In genomic region chr11:19835221-19835745, GRCm38 (mm10) we compare ENCODE assay signal across 9 mouse cellular contexts.
DNase-seq lines count a peak whose midpoint lies in the region; ATAC-seq lines count a peak whose summit lies in the region.
"Had no signal": no experiment of that assay in that cellular context is flagged by ENCODE, and none has a peak within 500 bp of the region (broad histone marks: within the 10 kb centered on the region; RNA-seq: fewer than 3 reads in every experiment).

No protein-coding gene starts in this region.

- WGBS in kidney, embryonic 15.5 days: 21% methylated on average over 6 of the region's 6 CpGs
- WGBS in hindbrain, embryonic 14.5 days: 12% methylated on average over 6 of the region's 6 CpGs
- whole genome bisulfite sequencing in limb, embryonic 12.5 days: 36% methylated on average over 6 of the region's 6 CpGs
- WGBS in stomach, embryonic 14.5 days: 27% methylated on average over 6 of the region's 6 CpGs

- H3K36me3 ChIP-seq in kidney, embryonic 15.5 days: no peaks in the 10 kb centered on the region
- H3K36me3 ChIP-seq in hindbrain, embryonic 14.5 days (replicated peaks; ENCODE audit: control insufficient read depth, insufficient read depth): no peaks in the 10 kb centered on the region
- H3K36me3 ChIP-seq in limb, embryonic 12.5 days: no peaks in the 10 kb centered on the region
- no peaks in the 10 kb centered on the region for H3K36me3 ChIP-seq in stomach, embryonic 14.5 days (ENCODE audit: control insufficient read depth, insufficient read depth, low read length)
- H3K36me3 ChIP-seq: G1E had no signal

- H3K27me3 ChIP-seq in kidney, embryonic 15.5 days: no peaks in the 10 kb centered on the region
- H3K27me3 ChIP-seq in hindbrain, embryonic 14.5 days (ENCODE audit: control insufficient read depth, insufficient read depth, low read length): no peaks in the 10 kb centered on the region
- H3K27me3 ChIP-seq in limb, embryonic 12.5 days: 0 out of 2 replicates have a peak, but pooled peaks cover under 1% of the 10 kb centered on the region
- H3K27me3 ChIP-seq in stomach, embryonic 14.5 days (ENCODE audit: control insufficient read depth, insufficient read depth, low read length): no peaks in the 10 kb centered on the region

- H3K9me3 ChIP-seq in kidney, embryonic 15.5 days (replicated peaks): no peaks in the 10 kb centered on the region
- no peaks in the 10 kb centered on the region for H3K9me3 ChIP-seq in hindbrain, embryonic 14.5 days (ENCODE audit: control insufficient read depth, low read length)
- H3K9me3 ChIP-seq in limb, embryonic 12.5 days: 0 out of 2 replicates have a peak, but pooled peaks cover 4% of the 10 kb centered on the region
- no peaks in the 10 kb centered on the region for H3K9me3 ChIP-seq in stomach, embryonic 14.5 days (ENCODE audit: control insufficient read depth, low read depth, low read length)
- H3K9me3 ChIP-seq: G1E had no signal

- no peak overlapping the region; the same call in 1 of the 2 replicates for H3K4me2 ChIP-seq in kidney, embryonic 15.5 days
- H3K4me2 ChIP-seq in hindbrain, embryonic 14.5 days (replicated peaks): peak overlapping the region; percentile 13; the same call in 1 of the 2 replicates
- H3K4me2 ChIP-seq in limb, embryonic 12.5 days: no peak overlapping the region
- no peak overlapping the region; the same call in 1 of the 2 replicates for H3K4me2 ChIP-seq in stomach, embryonic 14.5 days (replicated peaks; ENCODE audit: low read depth, low read length)

- peak; percentile 79 for ATAC-seq in kidney, embryonic 15.5 days (replicated peaks; ENCODE audit: low FRiP score)
- ATAC-seq in hindbrain, embryonic 14.5 days (ENCODE audit: low FRiP score): peak; percentile 91
- ATAC-seq in limb, embryonic 12.5 days (ENCODE audit: insufficient number of reproducible peaks, insufficient read depth, low FRiP score, low TSS enrichment, low read depth): no peak
- no peak for ATAC-seq in stomach, embryonic 14.5 days (ENCODE audit: insufficient number of reproducible peaks, insufficient read depth, low FRiP score, low read depth)
- no peak for ATAC-seq in erythroblast, adult 5-6 weeks (replicated peaks; ENCODE audit: low FRiP score, poor library complexity, severe bottlenecking)

- H3K27ac ChIP-seq in kidney, embryonic 15.5 days: no peak overlapping the region
- peak overlapping the region; percentile 48 for H3K27ac ChIP-seq in hindbrain, embryonic 14.5 days
- H3K27ac ChIP-seq in limb, embryonic 12.5 days: peak overlapping the region; percentile 51; the same call in 1 of the 2 replicates
- H3K27ac ChIP-seq in stomach, embryonic 14.5 days (ENCODE audit: low read length): peak overlapping the region; percentile 39; the same call in 1 of the 2 replicates

- peaks cover 9% of the 10 kb centered on the region for H3K4me1 ChIP-seq in kidney, embryonic 15.5 days
- no peaks in the 10 kb centered on the region for H3K4me1 ChIP-seq in hindbrain, embryonic 14.5 days (replicated peaks; ENCODE audit: control insufficient read depth, insufficient read depth, low read length)
- peaks cover 18% of the 10 kb centered on the region; the same call in 1 of the 2 replicates for H3K4me1 ChIP-seq in limb, embryonic 12.5 days (replicated peaks)
- H3K4me1 ChIP-seq in stomach, embryonic 14.5 days (ENCODE audit: control insufficient read depth, insufficient read depth, low read length): no peaks in the 10 kb centered on the region

- no peak overlapping the region for H3K4me3 ChIP-seq in kidney, embryonic 15.5 days (replicated peaks)
- no peak overlapping the region for H3K4me3 ChIP-seq in hindbrain, embryonic 14.5 days (replicated peaks; ENCODE audit: low read length)
- H3K4me3 ChIP-seq in limb, embryonic 12.5 days (replicated peaks): no peak overlapping the region
- no peak overlapping the region for H3K4me3 ChIP-seq in stomach, embryonic 14.5 days (ENCODE audit: low read depth, low read length)

- no peak for DNase-seq in kidney, adult 9 months
- peak; percentile 60 for DNase-seq in embryo, embryonic 10.5 days (ENCODE audit: low spot score)
- DNase-seq in hindbrain, embryonic 14.5 days (ENCODE audit: low spot score): peak; percentile 55
- DNase-seq in thymus, postnatal 25 days: no peak

- H3K9ac ChIP-seq in kidney, embryonic 15.5 days: no peak overlapping the region
- peak overlapping the region; percentile 24; the same call in 1 of the 2 replicates for H3K9ac ChIP-seq in hindbrain, embryonic 14.5 days
- no peak overlapping the region for H3K9ac ChIP-seq in limb, embryonic 12.5 days (replicated peaks)
- no peak overlapping the region for H3K9ac ChIP-seq in stomach, embryonic 14.5 days (replicated peaks; ENCODE audit: low read depth, low read length)

Comparison
In these comparisons a context has a peak if more than half of its experiments do, and no peak if none do; other contexts are left out.
1. ATAC-seq: peak in kidney, embryonic 15.5 days (single experiment) and hindbrain, embryonic 14.5 days (single experiment); none in limb, embryonic 12.5 days (single experiment), stomach, embryonic 14.5 days (single experiment) and erythroblast, adult 5-6 weeks (single experiment).
2. DNase-seq: peak in embryo, embryonic 10.5 days (single experiment) and hindbrain, embryonic 14.5 days (single experiment); none in kidney, adult 9 months (single experiment) and thymus, postnatal 25 days (single experiment).